Mouse (Mus musculus): ENCODE results near the gene Tmem54.
A peak's percentile ranks its signal among the peaks of the same experiment; 100 is the strongest.

Tmem54 gene

DNA sequence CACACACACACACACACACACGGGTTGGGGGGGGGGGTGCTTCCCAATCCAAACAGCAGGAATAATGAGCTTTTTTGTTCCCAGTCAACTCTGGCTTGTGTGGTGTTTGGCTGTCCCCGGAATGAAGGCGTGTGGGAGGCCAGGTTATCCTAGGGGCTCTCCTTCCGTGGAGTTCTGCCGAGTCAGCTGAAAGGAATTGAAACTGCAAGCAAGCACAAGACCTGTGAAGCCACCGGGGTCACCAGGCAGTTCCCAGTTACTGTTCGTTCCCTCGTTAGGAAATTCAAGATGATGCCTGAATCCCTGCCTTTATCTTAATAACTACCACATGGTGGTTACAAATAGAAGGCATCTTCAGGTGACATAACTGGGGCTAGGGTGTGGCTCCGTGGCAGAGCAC lies 24.0 kb downstream of the Tmem54 start:
- DNase-seq (ENCODE audit: low spot score in 2 of 2), result no peak

DNA sequence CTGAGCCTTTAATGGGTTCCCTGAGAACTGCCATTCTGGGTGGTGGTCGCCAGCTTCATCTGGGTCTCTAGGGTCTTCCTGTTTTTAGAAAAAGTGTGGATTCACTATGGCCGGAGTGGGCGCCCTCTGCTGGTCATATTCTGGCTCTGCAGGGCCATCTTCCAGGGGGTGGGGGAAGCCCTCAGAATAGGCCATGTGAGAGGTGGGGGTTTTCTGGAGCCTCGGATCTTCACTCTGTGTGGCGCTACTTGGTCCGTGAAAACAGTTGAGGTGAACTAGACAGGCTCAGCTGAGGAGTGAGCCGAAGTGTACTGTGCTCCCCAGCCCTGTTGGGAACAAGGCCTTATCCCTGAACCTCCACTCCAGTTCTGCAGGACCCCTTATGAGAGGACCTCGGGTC lies 24.8 kb downstream of the Tmem54 start:
- no peak for DNase-seq (ENCODE audit: low spot score in 2 of 2)

DNA sequence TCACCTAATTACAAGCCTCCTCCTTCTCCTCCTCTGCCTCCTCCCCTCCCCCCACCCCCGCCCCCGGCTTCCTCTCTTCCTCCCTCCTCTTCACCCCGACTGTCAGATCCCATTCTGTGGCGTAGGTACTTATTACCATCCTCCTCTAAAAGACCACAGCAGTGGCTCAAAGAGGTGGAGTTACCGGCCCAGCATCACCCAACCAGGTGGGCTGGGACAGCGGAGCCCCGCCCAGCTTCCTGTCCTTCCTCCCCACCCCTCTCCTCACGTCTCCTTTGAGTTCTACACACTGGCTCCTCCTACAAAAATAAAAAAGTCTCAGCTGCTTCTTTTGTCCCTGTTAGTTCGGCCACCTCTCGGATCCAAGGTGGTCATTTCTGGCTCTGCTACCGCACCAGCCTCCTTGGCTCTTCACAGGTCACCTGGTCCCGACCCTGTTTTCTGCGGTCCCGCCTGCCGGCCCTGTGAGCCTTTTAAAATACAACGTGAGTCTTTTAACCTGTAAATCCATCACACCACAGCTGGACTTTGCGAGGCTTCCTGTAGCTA lies 25.5 kb downstream of the Tmem54 start:
- no peak for DNase-seq (ENCODE audit: low spot score in 2 of 2)

DNA sequence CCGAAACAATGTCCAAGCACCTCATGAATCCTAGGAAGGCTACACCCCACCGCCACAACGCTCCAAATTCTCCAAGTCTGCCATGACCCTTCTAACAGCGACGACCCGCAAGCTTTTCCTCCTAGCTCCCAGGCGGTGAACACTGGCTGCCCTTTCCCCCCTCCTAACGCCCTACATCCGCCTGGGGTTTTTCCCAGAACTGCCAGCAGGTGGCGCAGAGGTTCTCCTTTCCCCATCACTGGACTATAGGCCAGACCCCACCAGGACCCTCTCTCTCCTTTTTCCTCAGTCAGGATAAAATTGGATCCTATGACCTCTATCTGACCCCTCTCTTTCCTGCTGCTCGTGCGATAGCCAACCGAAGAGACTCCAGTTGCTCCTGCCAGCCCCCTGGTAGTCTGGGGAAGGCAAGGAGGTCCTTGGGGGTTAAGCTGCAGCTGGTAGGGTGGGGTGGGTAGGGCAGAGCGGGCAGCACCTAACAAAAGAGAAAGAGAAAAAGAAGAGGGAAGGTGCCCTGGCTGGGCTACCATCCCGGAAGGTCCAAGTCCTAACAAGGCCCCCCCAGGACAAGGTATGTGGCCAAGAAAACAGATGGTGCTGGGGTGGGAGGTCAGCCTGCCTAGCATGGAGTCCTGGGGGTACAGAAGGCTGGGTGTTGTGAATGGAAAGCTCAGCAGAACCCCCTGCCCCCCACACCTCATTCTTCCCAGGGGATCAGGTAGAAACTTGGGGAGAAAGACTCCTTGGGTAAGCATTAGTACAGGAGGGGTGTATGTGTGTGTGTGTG lies 29.6 kb downstream of the Tmem54 start:
- DNase-seq (ENCODE audit: low spot score in 2 of 2), result peak in 1 of 2 experiments; percentile 59

DNA sequence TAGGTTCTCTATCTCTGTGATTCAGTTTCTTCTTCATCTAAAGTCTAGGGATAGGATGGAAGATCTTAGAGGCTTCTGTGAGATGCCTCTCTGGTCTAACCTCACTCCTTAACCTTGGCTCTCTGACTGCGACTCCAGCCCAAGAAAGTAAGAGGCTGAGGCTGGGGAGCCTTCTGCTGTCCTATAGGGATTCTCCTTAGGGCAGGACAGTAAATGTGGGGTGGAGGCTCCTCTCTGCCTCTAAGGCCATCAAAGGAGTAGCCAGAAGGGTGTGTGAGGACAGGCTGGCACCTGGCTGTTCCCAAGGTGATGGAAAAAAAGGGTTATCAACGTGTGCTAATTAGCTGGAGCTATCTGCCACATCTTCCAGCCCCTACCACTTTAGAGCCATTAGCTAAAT lies 30.3 kb downstream of the Tmem54 start:
- DNase-seq (ENCODE audit: low spot score in 2 of 2), result no peak

DNA sequence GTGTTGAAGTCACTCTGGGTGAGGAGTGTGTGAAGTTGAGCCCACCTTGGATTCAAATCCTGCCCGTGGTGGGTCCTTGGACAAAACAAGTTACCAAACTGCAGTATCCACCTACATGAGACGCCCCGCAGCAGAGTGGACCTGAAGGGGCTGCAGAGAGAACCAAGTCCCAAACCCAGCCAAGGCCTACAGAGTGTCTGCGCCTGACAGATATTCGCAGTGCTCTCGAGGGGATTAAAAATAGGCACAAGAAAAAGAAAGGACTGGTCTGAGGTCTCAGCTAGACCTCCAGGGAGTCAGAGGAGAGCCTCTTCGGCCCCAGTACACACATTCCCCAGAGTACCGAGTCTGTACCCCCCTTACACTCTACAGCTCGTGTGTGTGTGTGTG lies 30.8 kb downstream of the Tmem54 start:
- DNase-seq (ENCODE audit: low spot score in 2 of 2), result no peak

DNA sequence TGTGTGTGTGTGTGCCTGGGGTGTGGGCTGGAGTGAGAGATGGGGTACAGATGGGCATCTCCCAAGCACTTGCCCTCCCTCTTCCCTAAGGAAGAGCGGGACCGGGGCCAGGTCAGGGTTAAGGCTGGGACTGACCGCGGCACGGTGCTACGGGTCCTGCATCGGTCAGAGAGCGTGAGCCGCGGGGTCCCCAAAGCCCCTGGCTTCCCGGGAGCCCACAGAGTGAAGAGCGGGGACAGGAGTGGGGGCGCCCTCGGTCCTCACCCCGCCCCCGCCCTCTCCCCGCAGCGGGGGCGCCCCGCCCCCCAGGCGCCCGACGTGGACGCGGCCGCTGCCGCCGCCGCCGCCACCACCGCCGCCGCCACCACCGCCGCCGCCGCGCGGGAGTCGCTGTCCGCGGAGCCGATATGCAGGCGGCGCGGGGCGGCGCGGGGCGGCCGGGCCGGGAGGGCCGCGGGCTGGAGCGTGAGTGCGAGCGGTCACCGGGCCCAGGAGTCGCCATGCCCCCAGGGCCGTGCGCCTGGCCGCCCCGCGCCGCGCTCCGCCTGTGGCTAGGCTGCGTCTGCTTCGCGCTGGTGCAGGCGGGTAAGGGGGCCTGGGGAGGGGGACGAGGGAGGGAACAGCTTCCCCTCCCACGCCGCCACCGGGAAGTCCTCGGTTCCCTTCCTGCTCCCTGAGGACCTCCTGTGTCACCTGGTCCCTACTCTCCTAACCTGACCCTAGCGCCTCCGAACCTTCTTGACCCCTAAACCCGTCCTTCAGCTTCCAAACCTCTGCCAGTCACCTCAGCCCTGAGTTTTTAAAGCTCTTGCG lies 31.4 kb downstream of the Tmem54 start, which contains the start of gene Fndc5:
Gene Fndc5, plus strand, starts transcription at position 421 of the 813 bp plus-strand sequence.
- DNase-seq (ENCODE audit: low spot score in 2 of 2), result no peak

DNA sequence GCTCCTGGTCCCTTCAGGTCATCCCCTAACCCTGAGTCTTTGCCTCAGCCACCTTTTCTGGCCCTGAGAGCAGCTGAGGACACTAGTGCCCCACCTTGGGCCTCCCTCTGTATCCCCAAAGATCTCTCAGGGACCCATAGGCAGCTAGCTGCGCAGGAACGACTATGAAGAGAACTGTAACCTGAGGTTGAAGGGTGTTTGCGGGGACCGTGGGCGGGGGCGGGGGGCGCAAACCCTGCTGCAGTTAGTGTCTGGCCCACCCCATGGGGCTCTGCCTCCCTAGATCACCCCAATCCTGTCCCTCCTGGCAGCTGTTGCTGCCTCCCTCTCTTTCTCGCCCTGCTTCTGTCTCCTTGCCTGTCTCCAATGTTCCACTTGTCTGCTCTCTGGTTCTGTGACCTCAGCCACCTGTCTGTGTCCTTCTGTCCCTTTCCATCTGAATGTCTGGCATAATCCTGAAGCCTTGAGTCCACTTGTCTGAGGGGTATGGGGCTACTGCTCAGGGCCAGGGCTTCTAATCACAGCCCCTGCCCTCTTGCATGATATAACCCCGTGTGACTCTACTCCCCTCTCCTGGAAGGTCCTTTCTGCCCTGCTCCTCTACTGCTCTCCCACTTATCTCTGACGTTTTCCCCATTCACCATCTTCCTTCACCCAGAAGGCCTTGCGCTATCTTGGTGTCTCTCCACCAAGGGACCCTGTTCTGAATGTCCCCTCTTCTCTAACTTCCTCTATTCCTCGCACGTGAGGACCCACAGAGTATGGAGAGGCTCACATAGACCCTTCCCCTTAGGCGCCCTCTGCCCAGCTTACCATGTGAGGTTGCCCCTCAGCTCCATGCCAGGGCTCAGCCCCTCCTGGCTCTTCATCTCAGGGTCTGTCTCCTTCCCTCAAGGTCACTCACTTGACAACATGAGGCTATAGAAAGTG lies 32.3 kb downstream of the Tmem54 start:
- no peak for DNase-seq (ENCODE audit: low spot score in 2 of 2)

DNA sequence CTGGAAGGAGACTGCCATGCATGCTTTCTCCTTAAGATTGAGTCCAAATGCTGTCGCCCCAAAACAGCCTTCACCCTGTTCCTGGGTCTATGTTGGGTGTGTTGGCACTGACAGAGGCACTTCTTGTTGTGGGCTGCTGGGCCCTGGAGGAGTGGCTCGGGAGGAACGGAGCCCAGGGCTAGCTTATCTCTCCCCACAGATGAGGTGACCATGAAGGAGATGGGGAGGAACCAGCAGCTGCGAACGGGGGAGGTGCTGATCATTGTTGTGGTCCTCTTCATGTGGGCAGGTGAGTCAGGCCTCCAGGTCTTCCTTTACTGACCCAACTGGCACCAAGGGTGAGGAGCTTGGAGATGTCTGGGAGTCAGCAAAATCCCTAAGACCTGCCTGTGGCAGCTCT lies 34.3 kb downstream of the Tmem54 start:
- DNase-seq (ENCODE audit: low spot score in 2 of 2), result no peak

DNA sequence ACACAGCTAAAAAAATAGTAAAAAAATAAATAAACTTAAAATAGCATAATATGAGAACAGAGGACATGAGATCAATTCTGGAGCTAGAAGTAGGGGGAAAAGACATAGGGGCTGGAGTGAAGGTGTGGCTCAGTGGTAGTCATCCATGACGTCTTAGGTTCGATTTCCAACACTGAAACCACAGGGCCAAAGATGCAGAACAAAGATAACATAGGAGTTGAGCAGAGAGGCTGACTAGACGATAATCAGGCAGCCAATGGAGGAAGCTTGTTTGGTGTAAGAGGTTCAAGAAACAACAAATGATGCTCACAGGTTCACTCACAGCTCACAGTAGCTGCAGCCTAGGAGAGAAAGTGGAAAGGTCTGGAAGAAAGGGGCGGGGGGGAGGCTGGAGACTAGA lies 35.5 kb downstream of the Tmem54 start:
- DNase-seq (ENCODE audit: low spot score in 2 of 2), result no peak

DNA sequence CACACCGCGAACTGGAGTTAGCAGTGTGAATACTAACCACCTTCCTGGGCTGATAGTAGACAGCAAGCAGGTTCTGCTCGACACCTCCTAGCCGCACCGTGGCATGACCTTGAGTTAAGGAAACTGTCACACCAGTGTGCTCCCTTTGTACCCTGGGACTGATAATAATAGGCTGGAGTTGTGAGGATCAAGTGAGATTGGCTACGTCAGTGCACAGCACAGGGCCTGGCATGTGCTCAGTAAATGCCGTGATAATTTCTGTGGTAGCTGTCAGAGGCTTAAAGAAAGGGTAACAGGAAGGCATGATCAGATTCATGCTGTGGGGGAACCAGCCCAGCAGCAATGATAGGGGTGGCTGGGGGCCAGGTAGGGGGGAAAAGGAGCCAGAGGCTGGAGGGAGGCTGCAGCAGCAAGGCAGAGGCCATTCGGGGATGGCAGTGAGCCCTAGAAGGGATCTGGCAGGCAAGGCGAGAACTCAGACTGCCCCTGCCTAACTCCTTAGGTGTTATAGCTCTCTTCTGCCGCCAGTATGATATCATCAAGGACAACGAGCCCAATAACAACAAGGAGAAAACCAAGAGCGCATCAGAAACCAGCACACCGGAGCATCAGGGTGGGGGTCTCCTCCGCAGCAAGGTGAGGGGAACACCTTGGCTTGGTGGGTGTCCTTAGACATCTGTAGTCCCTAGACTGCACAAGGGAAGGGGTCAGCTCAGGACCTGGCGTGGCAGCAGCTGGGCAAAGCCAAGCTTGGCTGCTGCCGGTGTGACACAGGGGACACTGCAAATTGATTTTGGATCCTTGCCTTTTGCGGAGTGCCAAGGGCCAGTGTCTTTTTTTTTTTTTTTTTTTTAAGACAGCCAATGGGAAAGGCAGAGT lies 36.5 kb downstream of the Tmem54 start:
- DNase-seq (ENCODE audit: low spot score in 2 of 2), result no peak

DNA sequence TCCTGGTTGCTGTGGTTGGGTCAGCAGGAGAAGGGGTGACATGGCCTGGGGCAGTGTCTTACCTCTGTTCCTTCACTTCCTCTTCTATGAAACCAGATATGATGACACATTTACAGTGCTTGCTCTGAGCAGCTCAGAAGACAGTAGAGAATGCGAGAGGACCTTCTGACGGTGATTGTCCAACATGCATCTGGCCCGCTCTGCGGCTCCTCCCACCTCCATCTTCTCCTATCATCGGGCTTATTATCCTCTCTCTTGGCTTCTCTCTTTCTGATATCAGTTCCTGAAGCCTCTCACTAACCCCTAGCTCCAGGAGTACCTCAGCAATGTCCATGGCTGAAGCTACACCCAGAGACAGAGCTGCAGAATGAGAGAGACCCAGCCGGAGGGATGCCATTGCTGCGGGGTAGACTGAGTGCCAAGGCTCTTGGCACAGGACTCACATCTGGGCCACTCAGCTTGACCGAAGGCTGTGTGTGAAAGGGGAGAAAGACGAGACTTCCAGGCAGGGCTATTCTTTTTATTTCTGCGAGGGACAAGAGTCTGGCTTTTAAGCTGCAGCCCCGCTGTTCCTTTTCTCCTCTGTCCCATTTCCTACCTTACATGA lies 37.2 kb downstream of the Tmem54 start:
- DNase-seq (ENCODE audit: low spot score in 2 of 2), result no peak

DNA sequence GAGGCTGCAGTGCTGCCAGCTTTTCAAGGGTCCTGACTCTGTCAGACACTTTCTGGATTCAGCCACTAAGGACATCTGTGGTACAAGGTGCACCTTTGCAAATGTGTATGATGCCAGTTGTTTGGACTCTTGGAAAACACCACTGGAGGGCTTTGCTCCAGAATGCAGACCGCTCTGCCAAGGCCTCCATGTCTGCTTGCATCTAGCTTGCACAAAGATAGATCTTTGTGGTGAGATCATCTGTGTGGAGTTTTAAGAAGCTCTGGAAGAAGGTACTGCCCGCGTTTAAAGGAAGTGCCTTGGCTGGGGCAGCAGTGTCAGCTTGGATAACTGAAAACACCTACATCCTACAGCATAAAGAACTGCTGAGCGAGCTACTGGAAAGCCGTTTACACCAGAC lies 38.2 kb downstream of the Tmem54 start:
- no peak for DNase-seq (ENCODE audit: low spot score in 2 of 2)

DNA sequence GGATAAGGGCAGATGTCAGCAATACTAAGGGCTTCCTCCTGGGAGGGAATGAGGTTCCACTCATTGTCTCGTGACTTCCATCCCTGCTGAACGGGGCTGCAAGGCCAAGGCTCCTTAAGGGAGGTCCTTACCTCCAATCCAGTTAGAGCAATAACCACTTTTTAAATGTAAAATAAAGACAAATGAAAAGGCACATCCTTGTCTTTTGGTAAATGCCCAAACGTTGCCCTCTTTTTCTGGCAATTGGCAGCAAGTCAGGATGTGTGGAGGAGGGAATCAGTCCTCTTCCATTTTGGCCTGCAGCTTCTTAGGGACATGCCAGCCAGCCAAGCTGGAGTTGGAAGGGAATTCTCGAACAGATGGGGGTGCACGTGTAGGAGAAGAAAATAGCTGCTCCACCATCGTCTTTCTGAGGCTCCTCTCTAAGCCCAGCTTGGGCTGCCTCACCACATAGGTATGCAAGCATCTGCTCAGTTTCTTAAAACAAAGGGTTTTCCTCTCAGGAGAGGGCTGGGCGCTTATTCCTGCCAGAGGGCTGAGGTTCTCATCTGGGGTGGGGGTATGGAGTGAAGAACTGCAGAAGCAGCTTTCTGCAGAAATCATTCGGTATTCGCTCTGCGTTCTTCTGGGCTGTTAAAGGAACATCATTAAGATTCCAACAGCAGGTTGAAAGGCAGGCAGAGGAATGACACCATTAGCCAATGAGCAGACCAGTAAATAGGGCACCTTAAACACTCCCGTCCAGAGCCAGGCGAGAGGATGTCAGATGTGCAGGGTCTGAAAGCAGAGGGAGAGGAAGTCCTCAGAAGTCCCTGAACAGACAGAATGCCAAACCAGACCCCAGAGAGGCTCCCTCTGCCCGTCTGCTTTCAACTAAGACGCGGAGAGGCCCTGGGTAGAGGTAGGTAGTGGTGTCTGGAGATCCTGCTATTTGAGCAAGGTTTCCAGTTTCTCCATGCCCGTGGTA lies 39.3 kb downstream of the Tmem54 start:
- peak; percentile 58 to 73 for DNase-seq (ENCODE audit: low spot score in 2 of 2)

DNA sequence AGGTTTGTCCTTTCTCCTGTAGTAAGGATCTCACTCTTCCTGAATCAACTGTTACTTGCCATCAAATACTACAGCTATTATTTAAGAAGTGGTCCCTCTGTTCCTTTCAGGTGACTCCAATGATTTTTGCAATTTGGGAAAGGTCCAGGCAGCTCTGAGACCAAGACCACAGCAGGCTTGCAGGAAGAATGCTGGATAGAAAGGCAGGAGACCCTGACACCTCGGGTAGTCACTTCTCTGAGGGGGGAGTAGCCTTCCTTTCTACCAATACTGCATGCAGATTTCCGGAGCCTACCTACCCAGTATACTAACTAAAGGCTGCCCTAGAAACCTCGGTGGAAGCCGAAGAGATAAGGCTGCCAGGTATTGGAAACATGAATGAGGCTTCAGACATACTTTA lies 40.1 kb downstream of the Tmem54 start:
- DNase-seq (ENCODE audit: low spot score in 2 of 2), result no peak

DNA sequence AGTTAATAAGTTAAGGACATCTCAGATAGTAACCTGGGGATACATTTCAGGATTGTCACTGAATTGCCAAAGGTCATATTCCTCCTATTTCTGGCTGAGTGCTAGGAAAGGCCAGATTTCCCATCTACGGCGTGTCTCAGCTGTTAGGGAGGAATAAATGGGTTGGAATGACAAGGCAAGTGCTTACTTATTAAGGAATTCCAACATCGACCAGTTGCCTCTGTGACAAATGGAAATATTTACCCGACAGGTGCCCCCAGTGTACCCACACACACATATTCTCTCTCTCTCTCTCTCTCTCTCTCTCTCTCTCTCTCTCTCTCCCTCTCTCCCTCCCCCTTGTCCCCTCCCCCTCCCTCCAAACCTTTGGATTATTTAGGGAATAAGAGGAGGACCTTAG lies 40.6 kb downstream of the Tmem54 start:
- DNase-seq (ENCODE audit: low spot score in 2 of 2), result no peak

DNA sequence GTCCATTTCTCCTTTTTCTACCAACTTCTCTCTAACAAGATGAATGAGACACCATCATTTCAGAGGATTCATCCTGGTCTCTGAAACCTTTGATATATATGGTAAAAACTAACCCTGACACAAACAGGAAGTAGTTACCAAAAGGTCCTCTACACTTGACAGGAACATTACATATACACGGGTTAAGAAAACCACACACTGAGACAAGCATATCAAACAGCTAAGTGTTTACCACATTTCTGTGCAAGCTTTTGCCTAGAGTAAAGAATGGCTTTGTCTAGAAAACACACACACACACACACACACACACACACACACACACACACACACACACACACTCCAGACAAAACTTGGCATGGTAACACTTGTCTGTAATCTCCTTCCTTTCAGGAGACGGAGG lies 41.0 kb downstream of the Tmem54 start:
- DNase-seq (ENCODE audit: low spot score in 2 of 2), result no peak

DNA sequence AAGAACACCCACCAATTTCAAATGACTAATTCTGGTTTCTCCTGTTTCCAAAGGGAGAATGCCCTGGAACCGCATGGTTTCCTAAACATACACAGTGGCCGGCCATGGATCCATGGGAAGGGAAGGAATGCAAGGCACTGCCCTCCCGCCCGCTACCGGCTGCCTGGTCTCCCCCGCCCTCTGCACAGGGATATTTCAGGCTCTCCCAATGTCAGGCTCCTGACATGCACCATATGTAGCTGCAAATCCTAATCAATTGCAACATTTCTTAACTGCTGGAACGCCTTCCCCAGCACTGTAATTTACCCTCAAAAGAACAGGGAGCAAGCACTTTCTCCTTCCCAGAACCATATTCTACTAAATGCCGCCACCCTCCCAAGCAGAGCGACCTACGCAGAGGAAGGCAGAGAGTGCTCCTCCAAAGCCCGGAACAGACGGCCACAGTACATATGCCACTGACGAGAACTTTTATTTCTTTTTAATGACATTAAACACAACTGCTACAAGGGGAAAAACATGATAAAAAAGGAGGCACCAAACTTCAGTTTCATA lies 42.3 kb downstream of the Tmem54 start:
- DNase-seq (ENCODE audit: low spot score in 2 of 2), result no peak

DNA sequence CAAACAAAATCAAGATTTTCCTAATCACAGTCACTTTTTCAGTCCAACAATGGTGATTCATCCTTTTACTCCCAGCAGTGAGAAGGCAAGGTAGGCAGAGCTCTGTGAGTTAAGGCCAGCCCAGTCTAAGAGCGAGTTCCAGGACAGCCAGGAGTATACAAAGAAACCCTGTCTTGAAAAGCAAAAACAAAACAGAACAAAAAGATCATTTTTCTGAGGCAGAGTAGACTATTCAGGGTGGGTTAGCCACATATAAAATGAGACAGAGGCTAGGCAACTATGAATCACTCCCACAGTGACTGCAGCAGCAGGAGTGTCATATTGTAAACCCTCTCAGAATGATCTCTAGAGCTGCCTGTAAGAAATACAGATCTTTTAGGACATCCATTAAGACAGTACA lies 44.0 kb downstream of the Tmem54 start:
- DNase-seq (ENCODE audit: low spot score in 2 of 2), result no peak
